Mouse (Mus musculus): Measurements from ENCODE around the gene Adam25.
"Not testable (repeated sequence)": the region's sequence is repeated elsewhere in the genome, so short reads cannot be mapped to it uniquely, and the experiment has no call there.

Gene Adam25

GRCm38 (mm10) chr8:40751908-40752307 is at the start of gene Adam25:
Adam25 (plus strand) TSS chr8:40752208.
- POLR2A ChIA-PET, CTCF ChIA-PET: not testable (repeated sequence)

- CTCF ChIA-PET, result interaction anchor here in 1 of 4 experiments (0.5 kb wide), 1 partner anchor 200 kb away, joined by 3 read pairs; no protein-coding TSS in a partner anchor
- POLR2A ChIA-PET, result not testable (repeated sequence)
These were observed 36.6 kb upstream of the Adam25 start for GRCm38 (mm10) chr8:40715406-40715805.

- POLR2A ChIA-PET, result no interaction called here
- CTCF ChIA-PET, result interaction anchor here in 2 of 4 experiments (0.5 to 0.6 kb wide), 2 partner anchors 182 to 199 kb away, joined by 3 to 7 read pairs; no protein-coding TSS in a partner anchor
These were observed 36.0 kb upstream of the Adam25 start for GRCm38 (mm10) chr8:40715986-40716385.

GRCm38 (mm10) chr8:40783320-40783719 is 31.3 kb downstream of the Adam25 start:
- CTCF ChIA-PET, result no interaction called here
- POLR2A ChIA-PET, result no interaction called here

GRCm38 (mm10) chr8:40792973-40793372 is 41.0 kb downstream of the Adam25 start, which contains the start of gene Adam20:
Adam20 (plus strand) TSS chr8:40793273.
- CTCF ChIA-PET, POLR2A ChIA-PET: not testable (repeated sequence)

- ChIA-PET POLR2A (no interaction called here), CTCF (no interaction called here)
These were observed 51.5 kb downstream of the Adam25 start for GRCm38 (mm10) chr8:40803379-40804079.
